Mouse (Mus musculus) lung, postnatal 10 days (tissue): ENCODE results near the gene Il25.
A peak's percentile ranks its signal among the peaks of the same experiment; 100 is the strongest.

Experiments
- DNase-seq: peaks from one replicate; pipeline ENCODE4 v3.0.0; 2021

The Il25 gene

GRCm38 (mm10) chr14:54932645-54933150, at the start of gene Il25:
Il25 (plus strand) TSS chr14:54932695.
- DNase-seq: no peak

DNA sequence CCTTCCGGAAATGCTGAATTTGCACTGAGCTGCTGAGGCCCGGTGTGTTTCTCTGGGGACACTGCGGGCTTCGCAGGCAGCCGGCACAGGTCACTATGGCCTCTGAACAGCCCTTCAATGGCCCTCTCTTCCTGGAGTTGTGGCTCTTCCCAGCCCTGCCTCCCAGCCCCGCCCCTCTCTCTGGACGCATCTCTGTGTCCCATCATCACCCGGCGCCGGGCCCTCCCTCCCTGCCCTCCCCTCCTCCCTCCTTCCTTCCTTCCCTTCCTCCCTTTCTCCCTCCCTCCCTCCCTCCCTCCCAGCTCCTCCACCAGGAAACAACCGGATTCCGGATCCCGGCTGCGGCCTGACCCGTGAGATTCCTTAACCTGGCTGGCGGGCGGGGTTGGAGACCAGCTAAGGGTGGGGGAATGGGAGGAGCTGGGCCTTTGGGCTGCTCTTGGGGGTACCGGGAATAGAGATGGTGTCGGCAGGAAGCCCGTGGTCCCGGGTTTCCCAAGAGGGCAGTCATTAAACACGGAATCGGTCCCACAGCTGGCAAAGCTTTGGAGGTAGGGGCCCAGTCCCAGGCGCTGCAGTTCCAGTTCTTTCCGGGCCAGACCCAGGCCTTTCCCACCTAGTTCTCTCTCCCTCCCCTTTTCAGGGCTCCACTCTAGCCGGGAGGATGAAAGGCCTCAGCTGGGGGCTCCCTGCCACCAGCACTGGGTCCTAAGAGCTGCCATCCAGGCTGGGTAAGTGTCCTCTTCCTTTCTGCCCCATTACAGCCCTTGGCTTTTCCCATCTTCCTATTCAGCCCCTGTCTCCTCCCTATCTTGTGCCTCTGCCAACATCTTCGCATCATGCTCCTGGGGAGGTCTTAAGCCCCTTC, 49.1 kb upstream of the Il25 start, which contains the start of the genes Bcl2l2 and Gm20521:
Gene Bcl2l2, plus strand, starts transcription at position 224 of the 868 bp plus-strand sequence.
Gene Gm20521, plus strand, starts transcription at position 288 of the 868 bp plus-strand sequence.
- peak; percentile 95 for DNase-seq

DNA sequence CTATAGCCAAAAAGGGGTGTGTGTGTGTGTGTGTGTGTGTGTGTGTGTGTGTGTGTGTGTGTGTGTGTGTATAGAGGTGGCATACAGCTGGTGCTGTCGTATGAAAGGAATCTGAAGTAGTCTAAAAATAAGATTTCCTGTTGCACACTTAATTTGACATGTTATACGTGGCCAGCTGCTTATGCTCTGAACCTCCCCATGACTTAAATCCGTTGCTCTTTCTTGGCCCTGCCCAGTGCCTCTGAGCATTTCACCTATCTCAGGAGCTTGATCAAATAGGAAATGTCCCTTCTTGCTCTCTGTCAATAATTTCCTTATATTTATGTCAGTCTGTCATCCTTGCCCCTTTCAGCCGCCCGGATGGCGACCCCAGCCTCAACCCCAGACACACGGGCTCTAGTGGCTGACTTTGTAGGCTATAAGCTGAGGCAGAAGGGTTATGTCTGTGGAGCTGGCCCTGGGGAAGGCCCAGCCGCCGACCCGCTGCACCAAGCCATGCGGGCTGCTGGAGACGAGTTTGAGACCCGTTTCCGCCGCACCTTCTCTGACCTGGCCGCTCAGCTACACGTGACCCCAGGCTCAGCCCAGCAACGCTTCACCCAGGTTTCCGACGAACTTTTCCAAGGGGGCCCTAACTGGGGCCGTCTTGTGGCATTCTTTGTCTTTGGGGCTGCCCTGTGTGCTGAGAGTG, 48.3 kb upstream of the Il25 start:
- DNase-seq: no peak

DNA sequence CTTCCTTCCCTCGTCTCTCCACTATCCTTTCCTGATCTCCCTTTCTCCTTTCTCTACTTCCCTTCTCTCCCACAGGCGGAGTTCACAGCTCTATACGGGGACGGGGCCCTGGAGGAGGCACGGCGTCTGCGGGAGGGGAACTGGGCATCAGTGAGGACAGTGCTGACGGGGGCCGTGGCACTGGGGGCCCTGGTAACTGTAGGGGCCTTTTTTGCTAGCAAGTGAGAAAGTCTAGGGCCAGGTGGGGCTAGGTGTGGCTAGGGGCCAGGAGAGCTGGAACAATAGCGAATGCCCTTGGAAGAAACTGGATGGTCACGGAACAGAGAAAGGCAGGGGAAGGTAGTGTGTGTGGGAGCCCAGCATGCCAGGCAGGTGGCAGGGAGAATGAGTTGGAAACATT, 47.2 kb upstream of the Il25 start:
- no peak for DNase-seq

- DNase-seq: no peak
These were observed 40.3 kb upstream of the Il25 start, which contains the start of gene Pabpn1 for GRCm38 (mm10) chr14:54892200-54892599. Pabpn1 (plus strand) TSS chr14:54892500.

- peak; percentile 99 for DNase-seq
These were observed 38.8 kb upstream of the Il25 start for GRCm38 (mm10) chr14:54893651-54894181.

GRCm38 (mm10) chr14:54894296-54895151, 38.0 kb upstream of the Il25 start:
- DNase-seq: peak; percentile 67

DNA sequence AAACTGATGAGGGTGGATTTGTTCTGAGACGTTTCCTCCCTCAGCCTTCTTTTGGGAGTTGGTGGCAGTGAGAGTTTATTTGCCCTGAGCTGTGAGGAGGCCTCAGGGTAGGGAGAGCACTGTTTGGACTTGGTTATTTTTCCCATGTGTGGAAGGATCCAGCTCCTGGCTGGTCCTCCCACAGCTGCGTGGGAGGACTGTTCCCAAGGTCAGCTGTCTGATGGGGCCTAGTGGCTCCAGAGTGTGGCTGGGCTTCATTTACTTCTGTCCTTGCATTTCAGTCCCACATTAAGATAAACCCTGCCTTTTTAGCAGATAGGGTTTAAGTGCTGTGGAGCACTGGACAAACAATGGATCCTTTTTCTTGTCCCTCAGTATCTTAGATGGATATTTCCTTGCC, 35.0 kb upstream of the Il25 start:
- no peak for DNase-seq

DNA sequence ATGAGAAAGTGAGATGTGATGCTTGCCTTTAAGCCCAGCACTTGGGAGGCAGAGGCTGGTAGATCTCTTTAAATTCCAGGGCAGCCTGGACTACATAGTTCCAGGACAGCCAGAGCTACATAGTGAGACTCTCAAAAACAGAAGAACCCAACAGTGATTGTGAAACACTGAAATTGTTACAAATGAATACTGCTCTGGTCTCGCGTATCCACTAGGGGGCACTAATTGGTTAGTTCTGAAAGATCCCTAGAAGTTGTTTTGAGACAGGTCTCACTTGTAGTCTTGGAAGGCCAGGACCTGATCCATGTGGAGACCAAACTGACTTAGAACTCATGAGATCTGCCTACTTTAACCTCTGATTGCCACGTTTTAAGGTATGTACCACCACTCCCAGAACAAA, 32.1 kb upstream of the Il25 start:
- peak; percentile 86 for DNase-seq

GRCm38 (mm10) chr14:54903641-54904040, 28.9 kb upstream of the Il25 start:
- DNase-seq: no peak

DNA sequence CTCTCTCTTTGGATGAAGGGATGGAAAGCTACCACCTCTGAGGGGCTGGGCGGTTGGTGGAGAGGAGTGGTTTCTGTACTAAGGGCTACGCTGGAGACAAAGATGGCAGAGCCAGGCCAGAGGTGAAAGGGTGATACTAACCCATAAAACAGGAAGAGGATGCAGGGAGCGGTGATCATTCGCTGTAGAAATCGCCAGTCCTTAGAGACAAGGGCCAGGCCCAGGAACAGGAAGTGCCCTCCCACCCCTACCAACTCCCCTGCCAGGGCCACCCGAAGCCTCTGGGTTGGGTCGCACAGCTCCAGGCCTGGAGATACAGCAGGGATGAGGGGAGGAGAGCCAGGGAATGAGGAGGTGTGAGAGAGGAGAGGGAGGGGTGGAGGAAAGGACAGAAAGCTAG, 23.8 kb upstream of the Il25 start:
- no peak for DNase-seq

GRCm38 (mm10) chr14:54912109-54912850, 20.2 kb upstream of the Il25 start:
- peak; percentile 24 for DNase-seq

DNA sequence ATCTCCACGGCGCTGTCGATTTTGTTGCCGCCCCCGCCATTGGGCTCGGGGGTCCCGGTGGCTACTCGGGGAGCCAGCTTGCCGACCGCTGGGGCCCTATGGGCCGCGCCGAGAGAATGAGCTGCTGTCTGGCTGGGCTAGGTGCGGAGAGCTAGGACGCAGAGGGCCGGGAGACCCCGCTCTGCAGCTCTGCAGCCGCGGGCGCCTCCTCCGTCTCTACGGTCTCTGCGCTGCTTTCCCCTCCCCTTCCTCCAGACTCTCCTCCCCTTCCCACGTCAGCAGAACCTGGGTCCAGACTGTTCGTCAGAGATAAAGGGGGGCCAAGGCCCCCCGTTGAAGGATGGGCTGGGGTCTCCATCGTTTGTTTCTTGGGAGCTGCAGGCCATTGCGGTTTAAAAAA, 19.6 kb upstream of the Il25 start, which contains the start of gene Slc22a17:
Gene Slc22a17, minus strand, starts transcription at position 247 of the 400 bp plus-strand sequence.
- DNase-seq: peak; percentile 82

DNA sequence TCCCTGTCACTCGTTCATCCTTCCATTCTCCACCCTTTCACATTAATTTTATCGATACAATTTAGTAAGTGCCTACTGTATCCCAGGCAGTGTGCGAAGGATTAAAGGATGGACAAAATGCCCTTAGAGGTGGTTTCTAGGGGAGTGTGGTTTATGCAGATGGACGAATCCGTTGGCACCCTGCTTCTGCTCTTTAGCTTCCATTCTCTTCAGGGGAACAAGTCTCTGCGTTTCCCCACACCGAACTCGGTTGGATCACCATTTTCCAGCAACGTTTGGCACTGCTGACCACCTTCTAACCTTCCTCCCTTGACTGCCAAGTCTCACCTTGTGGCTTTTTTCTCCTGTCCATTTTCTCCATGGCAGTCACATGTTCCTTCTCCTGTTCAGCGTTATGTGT, 19.2 kb upstream of the Il25 start:
- no peak for DNase-seq

DNA sequence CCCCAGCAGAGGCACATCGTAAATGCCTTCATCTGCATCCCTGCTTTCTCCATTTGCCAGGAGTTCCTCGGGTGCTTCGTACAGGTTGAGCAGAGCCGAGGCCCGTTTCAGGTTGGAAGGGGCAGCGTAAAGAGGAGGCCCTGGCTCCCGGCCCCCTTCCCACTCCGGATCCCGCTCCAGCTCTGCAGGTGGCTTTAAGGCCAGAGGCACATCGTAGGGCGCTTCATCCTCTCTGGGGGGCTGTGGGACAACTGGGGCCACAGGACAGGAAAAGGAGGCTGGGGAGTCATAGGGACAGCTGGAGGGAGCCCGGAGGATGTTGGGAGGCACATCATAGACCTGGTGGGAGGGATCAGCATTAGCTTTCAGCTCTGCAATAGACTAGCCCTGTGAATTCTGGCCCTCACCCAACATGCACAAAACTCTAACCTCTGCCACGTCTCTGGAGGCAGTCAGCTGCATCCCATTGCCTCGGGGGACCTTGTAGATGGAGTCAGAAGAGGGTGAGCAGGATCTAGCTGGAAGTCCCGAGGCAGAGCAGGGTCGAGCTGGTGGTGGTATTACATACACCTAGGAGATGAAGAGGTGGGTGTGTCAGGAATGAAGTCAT, 12.3 kb upstream of the Il25 start:
- DNase-seq: no peak

DNA sequence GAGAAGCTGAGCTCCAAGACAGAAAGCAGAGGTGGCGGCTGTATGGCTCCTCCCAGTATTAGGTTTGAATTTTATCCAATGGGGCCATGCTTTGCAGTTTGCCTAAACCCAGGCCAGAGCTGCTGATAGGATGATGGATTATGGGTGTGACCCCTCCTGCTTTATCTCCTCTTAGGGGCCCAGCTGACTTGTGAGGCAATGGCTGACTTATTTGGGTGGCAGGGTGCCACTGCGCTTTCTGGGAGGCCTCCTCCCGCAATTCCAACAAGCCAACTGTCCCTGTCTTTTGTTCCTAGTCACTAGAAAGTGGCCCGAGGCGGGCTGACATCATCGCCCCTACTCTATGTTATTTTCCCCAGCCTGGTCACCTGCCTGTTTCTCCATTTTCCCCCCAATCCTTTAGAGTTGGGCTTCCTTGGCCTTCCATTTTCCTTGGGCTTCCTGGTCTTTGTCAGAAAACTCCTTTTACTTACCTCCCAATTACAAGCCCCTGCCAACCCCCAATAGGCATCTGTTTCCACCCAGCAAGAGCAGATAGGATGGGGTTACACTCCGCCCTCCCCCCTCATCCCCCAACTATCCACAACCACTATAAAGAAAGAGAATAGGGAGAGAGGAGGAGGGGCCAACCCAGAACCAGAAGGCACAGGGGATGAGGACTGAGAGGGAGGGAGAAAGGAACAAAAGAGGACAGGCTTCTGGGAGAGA, 7.7 kb upstream of the Il25 start:
- peak; percentile 67 for DNase-seq

GRCm38 (mm10) chr14:54925349-54926342, 6.8 kb upstream of the Il25 start, which contains the start of gene Efs:
Efs (minus strand) TSS chr14:54926126.
- peak; percentile 81 for DNase-seq

DNA sequence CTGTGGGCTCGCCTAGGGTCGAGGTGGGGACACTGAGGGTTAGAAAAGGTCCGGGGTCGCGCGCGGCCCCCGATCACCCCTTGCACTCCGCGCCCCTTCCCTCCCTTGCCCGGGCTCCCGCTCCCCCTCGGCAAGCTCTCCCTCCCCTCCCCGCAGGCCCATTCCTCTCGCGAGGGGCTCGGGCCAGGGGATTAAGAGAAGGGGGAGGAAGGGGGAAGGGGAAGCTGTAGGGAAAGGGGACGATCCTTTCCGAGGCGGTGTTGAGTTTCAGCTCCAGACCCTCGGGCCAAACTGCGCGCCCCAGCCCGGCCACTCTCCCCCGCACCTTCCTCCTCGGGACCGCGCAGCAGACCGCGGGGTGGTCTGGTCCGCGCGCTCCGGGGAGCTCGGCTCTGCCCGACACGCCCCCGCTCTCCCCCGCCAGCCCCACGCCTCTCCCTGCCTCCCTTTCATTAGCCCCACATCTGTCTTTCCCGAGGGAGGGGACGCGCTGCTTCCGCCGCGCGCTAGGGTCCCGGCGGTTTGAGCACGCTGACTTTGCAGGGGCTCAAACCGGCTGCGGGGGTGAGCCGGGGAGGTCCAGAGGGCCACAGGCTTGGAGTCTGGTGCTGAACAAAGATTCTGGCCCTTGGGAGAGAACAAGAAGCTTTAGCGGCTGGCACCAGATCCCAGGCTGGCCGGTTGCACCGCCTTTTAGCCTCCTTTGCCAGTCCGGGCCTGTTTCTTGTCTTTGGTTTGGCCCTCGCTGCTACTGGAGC, 5.9 kb upstream of the Il25 start:
- DNase-seq: peak; percentile 74
